Mouse (Mus musculus) embryonic stem cell, embryonic (primary cell): ENCODE measurements around the gene Ptgis.

ENCODE experiments used
- CTCF ChIA-PET, 4 experiments: fragments of 300-600 bp in 2 of 4; fragments of 350-600 bp in 2 of 4; sonication (Branson Sonifier 250); formaldehyde crosslinking; loops; one replicate each; lab custom pipeline; 2022; ENCODE audit warnings: inconsistent platforms in 2 of 4; lab: Charles Lee
- POLR2A ChIA-PET, 4 experiments: fragments of 300-600 bp in 2 of 4; fragments of 350-600 bp in 2 of 4; sonication (Branson Sonifier 250); formaldehyde crosslinking; loops; one replicate each; lab custom pipeline; 2022; ENCODE audit warnings: antibody characterized with exemption in 4 of 4, inconsistent platforms in 1 of 4; lab: Charles Lee

Gene Ptgis

DNA sequence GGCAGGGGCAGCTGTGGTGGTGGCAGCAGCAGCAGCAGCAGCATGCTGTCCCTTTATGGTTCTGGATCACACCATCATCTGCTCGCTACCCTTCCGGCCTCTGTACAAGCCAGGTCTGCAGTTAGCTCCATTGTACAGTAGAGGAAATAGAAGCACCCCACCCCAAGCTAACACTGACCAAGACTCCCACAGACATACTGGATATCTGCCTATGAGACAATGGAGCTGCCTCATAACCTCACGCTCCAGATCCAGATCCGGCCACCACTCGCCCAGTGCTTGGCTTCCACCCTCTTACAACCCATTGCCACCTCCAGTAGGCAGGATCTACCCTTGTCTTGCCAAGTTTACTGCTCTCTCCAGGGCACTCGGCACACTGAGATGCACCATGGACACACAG, 65.1 kb downstream of the Ptgis start:
- CTCF ChIA-PET, result interaction anchor here in 2 of 4 experiments (0.5 to 0.9 kb wide), 3 partner anchors 63 to 1677 kb away, joined by 3 to 9 read pairs (median 4); no protein-coding TSS in a partner anchor
- POLR2A ChIA-PET, result interaction anchor here in 3 of 4 experiments (0.6 to 1.5 kb wide), 7 partner anchors 10 to 1057 kb away, joined by 3 to 5 read pairs (median 4); no protein-coding TSS in a partner anchor

DNA sequence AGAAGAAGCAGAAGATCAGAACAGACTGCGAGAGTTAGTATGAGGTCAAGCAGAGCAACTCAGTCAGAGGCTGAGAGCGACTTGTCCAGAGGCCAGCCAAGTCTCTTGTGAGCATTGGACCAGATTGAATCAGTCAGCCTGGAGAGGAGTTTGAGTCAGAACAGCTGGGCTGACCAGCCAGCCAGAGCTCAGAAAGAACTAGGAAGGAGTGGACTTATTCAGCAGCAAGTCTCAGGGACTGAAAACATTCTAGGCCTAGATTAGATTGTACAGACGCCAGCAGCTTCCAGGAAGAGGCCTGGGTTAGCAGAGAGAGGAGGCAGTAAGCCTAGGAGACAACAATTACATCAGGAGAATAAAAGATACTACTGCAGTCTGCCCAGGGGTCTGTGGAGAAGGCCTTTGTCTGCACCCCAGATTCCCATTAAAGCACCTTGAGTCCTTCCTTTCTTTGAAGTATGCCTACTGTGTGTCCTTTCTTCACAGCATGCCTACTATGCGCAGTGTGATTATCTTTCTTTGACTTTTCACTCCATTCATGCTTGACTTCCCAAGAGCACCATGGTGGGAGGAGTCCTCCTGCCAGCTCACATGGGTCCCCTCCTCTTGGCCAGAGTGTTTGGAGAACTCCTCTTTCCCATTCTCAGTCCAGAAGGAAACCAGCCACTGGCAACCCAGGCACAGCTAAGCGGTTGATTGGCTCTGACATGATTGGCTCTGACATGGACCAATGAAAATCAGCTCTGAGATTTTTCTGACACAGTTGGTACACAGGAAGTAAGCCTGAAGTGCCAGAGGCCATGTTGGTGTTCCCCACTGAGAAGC, 67.1 kb downstream of the Ptgis start:
- CTCF ChIA-PET, result interaction anchor here in 1 of 4 experiments (1.2 kb wide), 1 partner anchor 61 kb away, joined by 3 read pairs; no protein-coding TSS in a partner anchor

DNA sequence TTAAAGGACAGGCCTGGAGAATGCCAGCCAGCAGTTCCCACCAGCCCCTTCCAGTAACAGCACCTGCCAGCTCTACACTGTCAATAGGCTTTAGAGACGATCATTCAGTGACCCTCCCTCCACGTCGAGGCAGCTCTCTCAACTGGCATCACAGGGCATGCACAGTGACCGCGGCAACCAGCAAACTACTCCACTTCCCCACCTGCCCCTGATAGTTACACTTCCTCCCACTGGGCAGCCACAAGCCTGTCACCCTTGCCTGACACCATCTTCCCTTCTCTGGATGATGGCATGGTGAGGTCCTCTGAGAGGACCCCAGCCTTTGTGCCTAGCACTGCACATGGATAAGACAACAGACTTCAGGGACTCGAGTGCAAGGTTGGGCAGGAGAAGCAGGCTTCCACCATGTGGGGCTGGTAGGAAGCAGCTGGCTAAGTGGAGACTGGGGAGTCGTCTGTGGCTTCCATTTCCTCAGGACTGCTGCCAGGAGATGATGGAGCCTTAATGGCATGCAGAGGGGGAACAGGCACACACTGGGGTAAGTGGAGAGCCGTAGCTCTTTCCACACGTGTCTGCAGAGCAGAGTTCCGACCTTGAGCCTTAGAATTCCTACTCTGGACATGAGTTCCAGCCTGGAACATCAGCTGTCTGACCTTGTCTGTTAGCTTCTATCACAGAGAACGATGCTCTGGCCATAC, 72.7 kb downstream of the Ptgis start:
- ChIA-PET POLR2A (interaction anchor here (0.6 to 2.2 kb wide), 6 partner anchors 9 to 105 kb away, joined by 3 to 6 read pairs (median 4); partner anchors contain the start of gene Znfx1 (in 1 of the 4)), CTCF (interaction anchor here in 2 of 4 experiments (0.8 to 0.9 kb wide), 2 partner anchors 21 to 54 kb away, joined by 3 read pairs; no protein-coding TSS in a partner anchor)

More for the DNA sequence above, 67.1 kb downstream of the Ptgis start:
- POLR2A ChIA-PET, result interaction anchor here in 2 of 4 experiments (0.6 to 1.7 kb wide), 8 partner anchors 8 to 422 kb away, joined by 3 to 6 read pairs (median 4); partner anchors contain the start of gene Znfx1 (in 1 of the 2)

DNA sequence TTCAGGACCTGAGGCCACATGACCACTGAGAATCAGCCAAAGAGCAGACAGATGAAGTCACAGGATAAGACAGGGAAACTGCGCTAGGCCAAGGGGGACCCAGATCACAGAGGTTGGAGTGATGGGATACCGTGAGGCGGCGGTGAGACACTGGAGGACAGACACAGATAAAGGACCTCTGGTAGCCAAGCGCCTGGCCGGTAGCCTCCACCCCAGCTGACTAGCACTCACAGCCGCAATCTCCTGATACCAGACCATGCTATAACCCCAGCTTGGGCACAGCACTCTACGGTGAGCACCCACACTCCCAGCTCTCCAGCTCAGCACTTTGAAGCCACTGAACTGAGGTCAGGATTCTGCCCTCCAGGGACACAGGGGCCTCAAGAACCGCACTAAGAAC, 76.8 kb downstream of the Ptgis start:
- POLR2A ChIA-PET, result interaction anchor here in 1 of 4 experiments (1.1 kb wide), 1 partner anchor 92 kb away, joined by 3 read pairs; no protein-coding TSS in a partner anchor
- CTCF ChIA-PET, result no interaction called here

DNA sequence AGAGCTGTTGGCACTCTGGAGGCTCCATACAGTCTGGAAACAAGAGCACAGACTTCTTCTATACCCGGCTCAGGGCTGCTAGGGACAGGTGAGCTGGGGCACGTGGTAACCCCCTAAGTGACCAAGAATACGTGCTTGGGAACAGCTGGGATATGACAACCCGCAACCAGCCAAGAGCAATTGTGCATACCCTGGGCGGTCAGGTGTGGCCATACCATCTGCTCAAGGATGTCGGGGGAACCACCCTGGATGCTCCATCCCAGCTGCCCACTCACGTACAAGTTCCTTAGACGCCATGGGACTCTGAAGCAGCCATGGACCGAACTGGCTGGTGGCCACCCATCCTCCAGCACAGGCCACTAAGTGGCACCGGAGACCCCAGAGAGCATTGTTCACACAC, 77.3 kb downstream of the Ptgis start:
- POLR2A ChIA-PET, result interaction anchor here in 2 of 4 experiments (1.1 to 1.2 kb wide), 2 partner anchors 61 to 91 kb away, joined by 3 read pairs; no protein-coding TSS in a partner anchor
- CTCF ChIA-PET, result interaction anchor here in 1 of 4 experiments (0.7 kb wide), 1 partner anchor 255 kb away, joined by 3 read pairs; no protein-coding TSS in a partner anchor

DNA sequence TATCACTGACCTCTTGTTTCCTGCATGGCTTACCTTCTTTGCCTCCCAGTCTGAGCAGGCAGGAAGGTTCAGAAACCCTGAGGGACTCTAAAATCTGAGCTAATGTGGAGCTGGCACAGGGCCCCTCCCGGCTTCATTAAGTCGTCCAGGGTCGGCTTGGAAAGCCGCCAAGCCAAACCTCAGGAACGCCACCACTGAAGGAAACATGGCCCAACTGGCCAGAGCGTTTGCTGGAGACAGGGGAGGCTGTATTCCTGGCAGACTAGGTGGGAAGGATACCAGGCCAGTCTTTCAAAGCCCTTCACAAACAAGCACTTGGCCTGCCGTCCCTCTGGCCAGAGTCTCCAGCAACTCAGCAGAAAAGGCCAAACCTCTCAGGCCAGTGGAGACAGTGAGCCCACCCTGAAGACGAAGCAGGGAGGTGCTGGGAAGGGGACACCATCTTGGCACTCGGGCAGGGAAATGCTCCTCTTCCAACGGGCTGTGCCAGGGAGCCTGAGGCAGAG, 77.8 kb downstream of the Ptgis start:
- ChIA-PET CTCF (interaction anchor here in 1 of 4 experiments (0.7 kb wide), 1 partner anchor 256 kb away, joined by 3 read pairs; no protein-coding TSS in a partner anchor), POLR2A (interaction anchor here in 2 of 4 experiments (1.1 to 1.2 kb wide), 2 partner anchors 61 to 91 kb away, joined by 3 read pairs; no protein-coding TSS in a partner anchor)

DNA sequence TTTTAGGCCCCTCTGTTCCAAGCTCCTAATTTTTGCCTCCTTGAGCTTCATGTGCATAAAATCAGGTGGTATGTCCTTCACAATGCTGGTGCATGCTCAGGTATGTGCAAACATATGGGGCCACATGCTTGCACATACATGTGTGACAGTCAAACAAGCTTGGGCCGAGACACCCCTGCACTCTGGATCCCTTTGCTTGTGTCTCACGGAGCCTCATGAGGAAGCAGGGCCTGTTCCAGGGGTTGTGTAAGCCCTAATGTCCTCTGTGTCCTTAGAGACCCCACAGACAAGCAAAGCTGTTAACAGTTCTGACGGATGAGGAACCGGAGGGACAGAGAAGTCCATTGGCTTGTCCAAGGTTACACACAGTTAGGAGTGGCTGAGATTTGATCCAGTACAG, 80.7 kb downstream of the Ptgis start:
- POLR2A ChIA-PET, result interaction anchor here in 1 of 4 experiments (0.7 kb wide), 1 partner anchor 107 kb away, joined by 3 read pairs; no protein-coding TSS in a partner anchor

DNA sequence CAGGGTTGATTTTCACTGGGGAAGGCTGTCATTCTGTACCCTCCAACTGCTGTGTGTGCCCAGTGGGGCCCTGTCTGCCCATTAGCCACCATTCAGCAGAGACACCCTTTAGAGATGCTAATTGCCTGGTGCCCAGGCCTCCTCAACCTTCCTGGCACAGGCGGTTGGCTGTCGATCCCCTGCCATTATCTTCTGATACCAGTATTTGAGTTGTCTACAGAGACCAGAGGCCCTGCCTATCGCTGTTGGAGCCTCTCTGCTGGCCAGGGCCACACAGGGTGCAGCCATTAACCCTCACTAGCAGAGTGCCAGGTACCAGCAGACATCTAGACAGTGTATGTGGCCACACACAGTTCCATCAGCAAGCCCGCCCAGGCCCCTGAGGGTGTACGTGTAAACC, 81.6 kb downstream of the Ptgis start:
- POLR2A ChIA-PET, result interaction anchor here in 1 of 4 experiments (1.2 kb wide), 1 partner anchor 63 kb away, joined by 3 read pairs; no protein-coding TSS in a partner anchor
- CTCF ChIA-PET, result no interaction called here

More for the DNA sequence above, 80.7 kb downstream of the Ptgis start:
- CTCF ChIA-PET, result no interaction called here

DNA sequence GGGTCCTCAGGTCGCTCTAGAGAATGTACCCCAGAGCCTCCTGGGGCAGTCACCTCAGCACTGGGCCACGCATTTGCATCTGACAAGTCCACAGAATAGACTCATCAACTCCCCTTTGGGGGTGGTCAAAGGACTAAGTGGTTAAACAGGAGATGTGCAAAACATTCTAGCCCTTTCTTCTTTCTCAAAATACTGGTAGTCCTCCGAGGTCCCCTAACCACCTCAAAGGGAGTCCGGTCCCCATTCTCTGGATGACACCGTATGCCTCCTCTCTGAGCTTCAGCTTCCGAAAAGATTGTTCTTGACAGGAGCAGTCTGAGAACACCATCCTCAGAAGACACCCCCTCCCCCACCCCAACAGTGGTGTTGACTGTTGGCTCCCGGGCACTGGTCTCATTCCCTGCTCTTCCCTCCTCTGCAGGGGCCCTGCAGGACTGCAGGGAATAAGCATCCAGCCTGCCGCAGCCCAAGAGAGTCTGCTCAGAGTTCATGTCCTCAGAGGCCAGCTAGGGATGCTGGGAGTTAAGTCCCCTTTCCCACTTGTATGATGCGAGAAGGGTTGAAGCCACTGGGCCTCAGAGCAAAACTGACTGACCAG, 84.2 kb downstream of the Ptgis start:
- CTCF ChIA-PET, result interaction anchor here in 1 of 4 experiments (0.6 kb wide), 1 partner anchor 120 kb away, joined by 4 read pairs; no protein-coding TSS in a partner anchor

DNA sequence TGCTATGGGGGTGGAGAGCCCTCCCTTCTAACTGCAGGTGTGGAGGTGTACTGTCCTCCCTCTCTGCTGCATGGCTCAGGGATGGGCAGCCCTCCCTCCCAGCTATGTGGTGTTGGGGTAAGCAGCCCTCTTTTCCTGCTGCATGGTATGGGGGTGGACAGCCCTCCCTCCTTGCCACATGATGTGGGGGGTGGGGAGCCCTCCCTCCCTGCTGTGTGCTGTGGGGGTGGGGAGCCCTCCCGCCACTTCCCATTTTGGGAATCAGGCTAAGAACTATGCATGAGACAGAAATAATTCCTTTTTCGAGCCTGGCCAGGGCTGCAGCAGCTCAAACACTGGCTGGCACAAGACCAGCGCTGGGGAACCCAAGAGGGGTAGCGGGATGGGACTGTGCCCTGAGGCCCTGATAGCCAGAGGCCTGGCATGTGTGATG, 84.8 kb downstream of the Ptgis start:
- CTCF ChIA-PET, result interaction anchor here in 1 of 4 experiments (0.6 kb wide), 1 partner anchor 107 kb away, joined by 3 read pairs; no protein-coding TSS in a partner anchor

More for the DNA sequence above, 84.2 kb downstream of the Ptgis start:
- POLR2A ChIA-PET, result interaction anchor here in 1 of 4 experiments (1.3 kb wide), 1 partner anchor 11 kb away, joined by 5 read pairs; no protein-coding TSS in a partner anchor

DNA sequence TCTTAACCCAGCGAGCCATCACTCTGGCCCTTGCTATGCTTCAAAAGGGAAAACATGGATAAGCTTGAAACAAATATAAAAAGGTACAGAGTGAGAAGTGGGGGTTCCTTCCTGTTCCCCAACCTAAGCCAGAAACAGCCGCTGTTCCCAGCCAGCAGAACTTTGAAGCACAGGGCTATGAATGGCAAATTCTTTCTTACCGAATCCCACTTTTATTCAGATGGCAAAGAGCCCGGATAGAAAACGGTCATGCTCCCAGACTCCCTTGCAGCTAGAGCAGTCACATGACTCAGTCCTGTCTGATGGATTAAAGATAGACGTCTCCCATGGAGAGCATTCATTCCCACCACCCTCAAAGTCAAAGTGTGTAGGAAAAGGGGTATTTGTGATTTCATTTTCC, 89.5 kb downstream of the Ptgis start:
- ChIA-PET POLR2A (no interaction called here), CTCF (no interaction called here)

More for the DNA sequence above, 84.8 kb downstream of the Ptgis start:
- POLR2A ChIA-PET, result interaction anchor here in 3 of 4 experiments (0.5 to 1.3 kb wide), 4 partner anchors 10 to 1104 kb away, joined by 3 to 5 read pairs (median 4); no protein-coding TSS in a partner anchor

DNA sequence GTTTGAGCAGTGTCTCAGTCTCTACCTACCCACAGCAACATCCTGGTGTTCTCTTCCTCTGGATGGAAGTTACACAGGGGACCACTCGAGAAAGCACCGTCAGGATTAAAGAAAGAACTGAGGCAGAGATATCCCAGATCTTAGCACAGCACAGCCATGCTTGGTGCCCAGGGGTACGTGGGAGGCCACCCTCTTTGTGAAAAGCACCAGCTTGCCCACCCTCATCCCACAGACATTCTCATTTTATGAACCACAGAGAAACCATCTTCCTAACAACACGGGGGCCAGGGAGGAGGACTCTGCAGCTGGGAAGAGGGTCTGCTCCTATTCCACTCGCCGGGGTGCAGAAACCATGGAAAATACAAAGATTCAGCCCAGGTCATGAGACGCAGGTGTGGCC, 90.3 kb downstream of the Ptgis start:
- POLR2A ChIA-PET, result interaction anchor here in 1 of 4 experiments (1.3 kb wide), 1 partner anchor 63 kb away, joined by 3 read pairs; no protein-coding TSS in a partner anchor
- CTCF ChIA-PET, result no interaction called here

DNA sequence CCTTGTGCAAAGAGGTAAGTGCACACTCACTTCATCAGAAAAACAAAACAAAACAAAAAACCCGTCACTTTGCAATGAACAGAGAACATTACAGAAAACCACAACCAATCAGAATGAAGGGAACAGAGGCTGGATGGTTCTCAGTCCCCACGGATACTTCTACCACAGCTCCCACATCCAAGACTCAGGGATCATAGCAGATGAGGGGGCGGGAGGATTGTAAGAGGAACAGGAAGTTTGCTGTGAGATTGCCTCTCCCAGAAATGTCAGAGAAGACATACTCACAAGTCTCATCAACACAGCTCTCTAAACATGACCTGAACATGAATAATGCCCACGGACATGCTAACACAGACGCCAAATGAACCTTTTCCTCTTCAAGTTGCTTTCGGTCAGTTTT, 91.4 kb downstream of the Ptgis start:
- CTCF ChIA-PET, result no interaction called here
- POLR2A ChIA-PET, result interaction anchor here in 1 of 4 experiments (0.8 kb wide), 1 partner anchor 45 kb away, joined by 4 read pairs; no protein-coding TSS in a partner anchor

DNA sequence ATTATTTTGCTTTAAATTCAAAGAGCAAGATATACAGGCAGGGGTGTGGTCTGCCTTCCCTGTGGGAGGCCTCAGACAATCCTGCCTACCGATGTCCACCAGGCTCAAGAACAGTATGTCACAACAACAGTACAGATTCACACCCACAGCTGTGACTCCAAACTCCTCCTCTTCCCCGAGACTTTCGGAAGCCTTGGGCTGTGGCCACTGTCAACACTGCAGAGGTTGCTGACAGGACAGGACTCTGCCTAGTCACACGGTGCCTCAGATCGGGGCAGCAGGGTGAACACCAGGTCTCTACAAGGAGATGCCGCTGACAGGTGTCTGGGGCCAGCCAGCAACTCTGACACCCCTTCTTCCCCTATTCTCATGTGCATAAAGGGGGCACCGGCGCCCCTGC, 92.7 kb downstream of the Ptgis start:
- POLR2A ChIA-PET, result no interaction called here
- CTCF ChIA-PET, result no interaction called here

DNA sequence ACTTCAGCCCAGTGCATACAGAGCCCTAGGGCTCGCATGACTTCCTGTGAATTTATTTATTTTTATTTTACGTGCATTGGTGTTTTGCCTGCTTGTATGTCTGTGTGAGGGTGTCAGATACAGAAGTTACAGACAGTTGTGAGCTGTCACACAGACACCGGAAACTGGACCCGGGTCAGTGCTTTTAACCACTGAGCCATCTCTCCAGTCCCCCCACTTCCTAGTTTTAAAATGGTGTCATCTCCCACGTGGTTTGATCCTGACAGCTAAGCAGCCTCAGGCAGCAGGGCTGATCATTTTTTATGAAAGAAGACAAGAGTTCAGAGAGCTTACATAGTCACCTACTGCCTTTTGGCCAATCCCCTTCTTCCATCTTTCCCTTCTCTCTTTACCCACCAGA, 94.5 kb downstream of the Ptgis start:
- ChIA-PET POLR2A (interaction anchor here in 1 of 4 experiments (1.3 to 2.3 kb wide), 3 partner anchors 10 to 32 kb away, joined by 4 to 7 read pairs (median 5); no protein-coding TSS in a partner anchor), CTCF (no interaction called here)

DNA sequence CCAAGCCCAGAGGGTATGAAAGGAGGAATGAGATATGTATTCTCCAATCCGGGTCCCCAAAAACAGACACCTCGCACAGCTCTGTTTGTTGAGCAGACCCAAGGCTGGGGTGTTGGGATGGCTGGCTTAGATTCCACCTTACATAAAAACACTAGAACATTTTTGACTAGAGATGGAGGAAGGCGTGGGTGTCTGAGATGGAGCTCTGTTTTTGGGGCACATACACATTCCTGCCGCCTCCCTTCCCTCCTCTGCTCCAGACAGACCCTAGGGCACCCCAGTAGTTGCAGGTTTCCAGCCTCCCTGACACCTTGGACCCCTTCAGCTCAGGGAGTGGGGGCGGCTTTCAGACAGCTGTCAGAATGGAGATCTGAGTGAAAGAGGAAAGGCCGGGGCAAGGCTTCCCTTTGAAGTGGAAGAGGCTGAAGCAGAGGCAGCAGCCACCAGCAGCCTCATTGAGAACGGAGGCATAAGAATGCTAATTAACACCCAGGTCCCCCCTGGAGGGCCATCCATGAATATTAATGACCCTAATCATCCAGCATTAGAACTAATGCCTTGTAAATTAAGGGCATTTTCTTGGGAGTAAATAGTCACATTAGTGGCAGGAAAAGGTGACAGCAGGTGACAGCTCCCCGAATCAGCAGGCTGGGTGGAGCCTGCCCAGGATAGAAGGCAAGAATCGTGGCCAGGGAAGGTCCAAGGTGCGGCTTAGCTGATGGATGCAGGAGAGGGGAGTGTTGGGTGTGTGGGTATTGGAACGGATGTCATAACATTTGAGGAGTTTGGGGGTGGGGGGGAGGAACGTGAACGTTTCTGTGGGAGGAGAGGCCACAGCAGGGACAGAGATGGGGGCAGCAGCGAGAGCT, 95.7 kb downstream of the Ptgis start:
- CTCF ChIA-PET, result interaction anchor here in 3 of 4 experiments (0.6 to 1.2 kb wide), 6 partner anchors 59 to 350 kb away, joined by 3 to 12 read pairs (median 6); no protein-coding TSS in a partner anchor
- POLR2A ChIA-PET, result interaction anchor here in 3 of 4 experiments (0.6 to 2.3 kb wide), 15 partner anchors 11 to 429 kb away, joined by 3 to 11 read pairs (median 4); partner anchors contain the start of gene Kcnb1 (in 1 of the 3)
